Mouse (Mus musculus): ENCODE data around the gene Mpi. TPM values are rescaled to one million over a fixed set of nuclear protein-coding genes. Genes with fewer than 3 reads are reported as not detected.

Gene Mpi
- polyA plus RNA-seq, 1 experiment from 2014 or later, result 61.7 TPM

DNA sequence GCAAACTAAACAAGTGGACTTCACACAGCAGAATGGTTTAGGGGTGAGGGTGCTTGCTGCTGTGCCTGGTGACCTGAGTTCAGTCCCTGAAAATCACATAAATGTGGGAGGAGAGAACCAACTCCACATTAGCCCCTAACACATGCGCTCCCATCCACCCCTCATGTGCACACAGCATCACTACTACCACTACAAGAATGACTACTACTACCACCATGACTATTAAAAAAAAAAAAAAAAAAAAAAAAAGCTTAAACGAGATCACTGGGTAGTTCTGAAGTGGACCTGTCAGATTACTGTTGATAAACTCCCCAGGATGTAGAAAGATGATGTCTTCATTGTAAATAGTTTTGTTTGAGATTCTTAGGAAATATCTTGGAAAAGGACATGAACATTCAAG lies 7.0 kb upstream of the Mpi start:
- 0 out of 2 replicates have a peak, but pooled peaks cover 3% of the 10 kb centered on the region for H3K36me3 ChIP-seq (replicated peaks)
- WGBS, result 71% methylated on average over 2 of the region's 2 CpGs

DNA sequence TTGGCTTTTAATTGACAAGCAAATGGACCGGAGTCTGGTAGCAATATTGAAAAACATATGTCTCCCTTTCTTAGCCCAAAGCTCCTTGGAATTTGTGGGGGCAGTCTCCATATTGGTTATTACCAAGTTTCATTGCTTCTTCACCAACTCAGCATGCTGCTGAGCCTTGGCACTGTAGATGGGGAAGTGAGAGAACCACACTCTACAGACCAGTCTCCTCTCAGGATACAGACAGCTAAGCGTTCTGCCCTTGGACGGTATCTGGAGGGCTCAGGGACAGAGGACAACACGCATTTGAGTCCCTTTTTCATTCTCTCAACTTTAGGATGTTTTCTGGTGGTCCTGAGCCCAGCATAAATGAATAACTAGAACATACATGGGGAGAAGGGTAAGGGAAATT lies 6.1 kb upstream of the Mpi start:
- no peak overlapping the region for H3K4me3 ChIP-seq
- WGBS, result 84% methylated on average over 4 of the region's 4 CpGs
- no peaks in the 10 kb centered on the region for H3K9me3 ChIP-seq
- H3K27me3 ChIP-seq (replicated peaks; ENCODE audit: low read depth, poor library complexity, severe bottlenecking), result no peaks in the 10 kb centered on the region
- DNase-seq (ENCODE audit: low spot score), result no peak
- no peak overlapping the region for H3K27ac ChIP-seq (replicated peaks)
- 0 out of 2 replicates have a peak, but pooled peaks cover 3% of the 10 kb centered on the region for H3K36me3 ChIP-seq (replicated peaks)
- H3K4me1 ChIP-seq, result peaks cover 33% of the 10 kb centered on the region

More for the DNA sequence above, 7.0 kb upstream of the Mpi start:
- DNase-seq (ENCODE audit: low spot score), result no peak
- Histone ChIP-seq H3K4me3 (no peak overlapping the region), H3K9me3 (no peaks in the 10 kb centered on the region), H3K4me1 (peaks cover 26% of the 10 kb centered on the region), H3K27me3 (replicated peaks; ENCODE audit: low read depth, poor library complexity, severe bottlenecking) (no peaks in the 10 kb centered on the region), H3K27ac (replicated peaks) (no peak overlapping the region)

DNA sequence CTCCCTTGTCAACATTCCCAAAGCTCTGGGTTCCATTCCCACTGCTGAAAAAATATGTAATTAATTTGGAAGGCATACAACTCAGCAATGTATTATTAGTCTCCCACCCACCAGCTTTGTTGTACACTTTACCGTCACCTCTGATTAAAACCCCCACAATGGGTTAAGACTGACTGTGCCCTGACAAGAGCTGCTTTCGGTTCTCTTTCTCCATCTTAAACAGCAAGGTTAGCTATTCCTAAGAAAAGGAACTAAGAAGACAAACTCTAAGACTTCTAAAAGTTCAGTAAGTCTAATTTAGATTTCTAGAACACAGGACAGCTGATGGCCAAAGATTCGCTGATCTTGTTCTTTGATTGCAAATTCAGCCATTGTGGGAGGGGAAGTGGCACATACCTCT lies 4.7 kb upstream of the Mpi start:
- H3K9me3 ChIP-seq, result no peaks in the 10 kb centered on the region
- H3K27ac ChIP-seq (replicated peaks), result no peak overlapping the region
- H3K27me3 ChIP-seq (replicated peaks; ENCODE audit: low read depth, poor library complexity, severe bottlenecking), result no peaks in the 10 kb centered on the region
- no peak for DNase-seq (ENCODE audit: low spot score)
- WGBS, result 82% methylated on average over 3 of the region's 3 CpGs
- no peak overlapping the region for H3K4me3 ChIP-seq
- peaks cover 27% of the 10 kb centered on the region for H3K4me1 ChIP-seq
- no peaks in the 10 kb centered on the region for H3K36me3 ChIP-seq (replicated peaks)

DNA sequence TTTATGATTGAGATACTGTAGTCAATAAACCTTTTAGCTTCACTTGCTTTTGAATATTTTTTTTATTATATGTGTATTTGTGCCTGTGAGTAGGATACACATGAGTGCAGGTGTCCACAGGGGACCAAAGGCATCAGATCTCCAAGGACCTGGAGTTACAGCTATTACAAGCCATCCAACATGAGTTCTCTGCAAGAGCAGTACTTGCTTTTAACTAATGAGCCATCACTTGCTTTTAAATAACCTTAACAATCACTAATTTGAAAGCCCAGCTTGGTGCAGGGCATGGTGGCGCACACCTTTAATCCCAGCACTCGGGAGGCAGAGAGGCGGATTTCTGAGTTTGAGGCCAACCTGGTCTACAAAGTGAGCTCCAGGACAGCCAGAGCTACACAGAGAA lies 2.2 kb upstream of the Mpi start:
- Histone ChIP-seq H3K27ac (replicated peaks) (no peak overlapping the region), H3K9me3 (no peaks in the 10 kb centered on the region), H3K4me3 (no peak overlapping the region), H3K36me3 (replicated peaks) (peaks cover 11% of the 10 kb centered on the region), H3K4me1 (peaks cover 16% of the 10 kb centered on the region), H3K27me3 (replicated peaks; ENCODE audit: low read depth, poor library complexity, severe bottlenecking) (no peaks in the 10 kb centered on the region)
- DNase-seq (ENCODE audit: low spot score), result no peak
- WGBS, result 47% methylated on average over 3 of the region's 3 CpGs

DNA sequence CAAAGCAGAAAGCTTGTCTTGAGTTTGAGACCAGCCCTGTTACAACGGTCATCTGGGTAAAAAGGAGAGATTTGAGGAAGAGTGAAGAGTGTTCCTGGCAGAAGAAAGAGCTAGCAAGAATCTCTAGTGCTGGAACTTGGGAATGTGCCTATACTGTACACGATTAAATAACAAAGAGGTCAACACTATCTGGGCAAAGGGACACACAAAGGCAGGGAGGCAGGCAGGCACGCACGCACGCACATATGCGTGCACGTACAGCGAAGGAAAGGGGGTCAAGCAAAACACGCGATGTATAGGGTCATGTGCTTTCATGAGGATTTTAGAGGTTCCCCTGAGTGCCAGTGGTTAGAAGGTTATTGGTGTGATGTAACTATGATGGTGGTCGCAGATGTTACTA lies 556 bp upstream of the Mpi start:
- H3K4me3 ChIP-seq, result no peak overlapping the region; the same call in 1 of the 2 replicates
- H3K9me3 ChIP-seq, result no peaks in the 10 kb centered on the region
- DNase-seq (ENCODE audit: low spot score), result no peak
- peaks cover 16% of the 10 kb centered on the region for H3K4me1 ChIP-seq
- peaks cover 28% of the 10 kb centered on the region for H3K36me3 ChIP-seq (replicated peaks)
- H3K27me3 ChIP-seq (replicated peaks; ENCODE audit: low read depth, poor library complexity, severe bottlenecking), result no peaks in the 10 kb centered on the region
- WGBS, result 74% methylated on average over 11 of the region's 11 CpGs
- no peak overlapping the region; the same call in 1 of the 2 replicates for H3K27ac ChIP-seq (replicated peaks)

DNA sequence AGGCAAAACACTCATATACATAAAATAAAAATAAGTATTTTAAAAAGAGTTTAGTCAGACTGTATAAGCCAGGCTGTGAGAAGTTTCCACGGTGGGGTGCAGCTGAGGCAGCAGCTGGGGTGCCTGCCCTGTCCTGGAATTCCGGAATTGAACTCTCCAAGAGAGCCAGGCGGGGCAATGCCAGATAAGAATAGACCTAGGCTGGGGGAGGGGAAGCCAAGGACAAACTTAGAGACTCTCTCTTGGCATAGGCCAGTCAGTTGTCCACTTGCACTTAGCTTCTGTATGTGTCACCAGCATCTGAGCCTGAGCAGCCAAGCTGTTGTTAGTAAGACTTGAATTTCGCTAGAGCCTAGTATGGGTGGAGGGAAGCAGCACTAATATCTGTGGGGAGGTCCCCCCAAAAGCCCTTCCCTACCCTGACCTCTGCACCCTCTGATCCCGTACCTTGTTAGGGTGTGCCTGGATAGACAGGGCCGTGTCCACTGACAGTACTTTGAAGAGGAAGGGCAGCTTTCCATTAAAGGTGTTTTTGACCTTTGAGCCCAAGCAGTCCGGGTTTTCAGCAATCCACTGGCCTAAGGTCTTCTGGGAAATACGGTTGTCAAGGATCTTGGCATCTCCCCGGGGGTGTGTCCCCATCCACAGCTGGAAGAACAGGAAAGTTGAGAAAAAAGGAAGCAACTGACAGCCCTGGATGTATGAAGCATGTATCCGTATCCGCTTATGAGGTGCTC lies 2.3 kb downstream of the Mpi start:
- WGBS, result 88% methylated on average over 11 of the region's 11 CpGs
- H3K27ac ChIP-seq (replicated peaks), result no peak overlapping the region
- DNase-seq (ENCODE audit: low spot score), result no peak
- H3K9me3 ChIP-seq, result no peaks in the 10 kb centered on the region
- peaks cover 16% of the 10 kb centered on the region for H3K4me1 ChIP-seq
- peaks cover 55% of the 10 kb centered on the region for H3K36me3 ChIP-seq (replicated peaks)
- no peak overlapping the region for H3K4me3 ChIP-seq
- H3K27me3 ChIP-seq (replicated peaks; ENCODE audit: low read depth, poor library complexity, severe bottlenecking), result no peaks in the 10 kb centered on the region

DNA sequence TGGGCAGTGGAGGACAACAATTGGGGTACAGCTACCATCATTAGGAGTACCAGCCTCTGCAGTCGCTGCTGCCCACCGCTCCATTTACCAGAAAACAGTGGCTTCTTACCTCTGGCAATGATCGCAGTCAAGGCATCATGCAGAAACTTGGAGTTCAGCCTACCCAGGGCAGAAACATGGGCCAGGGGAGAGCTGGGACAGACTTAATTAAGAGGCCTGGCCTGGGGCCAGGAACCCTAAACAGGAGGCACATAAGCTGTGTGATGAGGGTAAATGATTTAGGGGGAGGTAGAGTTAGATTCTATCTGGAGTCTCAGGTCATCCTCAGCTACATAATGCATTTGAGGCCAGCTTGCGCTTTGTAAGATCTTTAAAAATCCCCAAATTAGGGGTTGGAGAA lies 3.4 kb downstream of the Mpi start:
- H3K4me1 ChIP-seq, result peaks cover 13% of the 10 kb centered on the region
- H3K4me3 ChIP-seq, result no peak overlapping the region
- H3K27me3 ChIP-seq (replicated peaks; ENCODE audit: low read depth, poor library complexity, severe bottlenecking), result no peaks in the 10 kb centered on the region
- DNase-seq (ENCODE audit: low spot score), result no peak
- H3K27ac ChIP-seq (replicated peaks), result no peak overlapping the region
- peaks cover 66% of the 10 kb centered on the region for H3K36me3 ChIP-seq (replicated peaks)
- WGBS, result 95% methylated on average over 4 of the region's 4 CpGs
- H3K9me3 ChIP-seq, result no peaks in the 10 kb centered on the region

DNA sequence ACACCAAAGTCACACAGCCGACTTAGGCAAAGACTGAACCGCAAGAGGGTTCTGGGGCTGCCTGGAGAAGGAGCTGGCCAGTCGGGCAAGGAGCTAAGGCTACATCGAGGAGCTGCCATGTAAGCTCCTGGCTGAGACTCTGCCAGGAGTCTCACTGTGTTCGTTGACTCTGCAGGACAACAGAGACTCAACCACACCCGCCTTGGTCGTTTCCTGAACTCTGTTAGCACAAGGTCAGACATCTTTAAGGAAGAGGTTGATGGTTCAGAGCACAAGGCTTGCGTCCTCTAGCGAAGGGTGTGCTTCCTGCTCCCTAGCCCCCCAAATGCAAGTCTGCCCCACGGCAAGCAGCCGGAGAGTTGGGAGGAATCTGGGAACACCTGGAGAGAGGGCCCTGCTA lies 4.7 kb downstream of the Mpi start:
- WGBS, result 92% methylated on average over 11 of the region's 11 CpGs
- H3K36me3 ChIP-seq (replicated peaks), result peaks cover 80% of the 10 kb centered on the region
- no peaks in the 10 kb centered on the region for H3K27me3 ChIP-seq (replicated peaks; ENCODE audit: low read depth, poor library complexity, severe bottlenecking)
- no peak overlapping the region for H3K27ac ChIP-seq (replicated peaks)
- DNase-seq (ENCODE audit: low spot score), result no peak
- peaks cover 7% of the 10 kb centered on the region for H3K4me1 ChIP-seq
- no peaks in the 10 kb centered on the region for H3K9me3 ChIP-seq
- no peak overlapping the region for H3K4me3 ChIP-seq

DNA sequence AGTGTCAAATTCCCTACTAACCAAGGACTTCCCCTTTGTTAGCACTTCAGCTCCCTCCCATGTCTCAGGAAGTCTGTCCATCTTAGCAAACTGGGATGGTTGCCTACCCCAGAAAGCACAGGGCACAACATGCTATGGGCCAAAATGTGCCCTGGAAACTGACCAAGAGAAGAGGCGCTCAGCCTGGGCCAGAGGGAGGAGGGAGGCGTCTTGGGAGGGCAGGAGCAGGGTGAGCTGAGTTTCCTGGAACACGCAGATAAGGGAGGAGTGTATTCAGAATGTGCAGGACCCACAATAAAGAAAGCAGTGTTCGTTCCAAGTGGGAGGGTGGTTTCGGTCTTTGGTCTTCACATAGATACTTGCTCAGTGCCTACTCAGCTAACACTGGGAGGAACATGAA lies 5.3 kb downstream of the Mpi start:
- no peak for DNase-seq (ENCODE audit: low spot score)
- H3K36me3 ChIP-seq (replicated peaks), result peaks cover 85% of the 10 kb centered on the region
- H3K27me3 ChIP-seq (replicated peaks; ENCODE audit: low read depth, poor library complexity, severe bottlenecking), result no peaks in the 10 kb centered on the region
- H3K27ac ChIP-seq (replicated peaks), result no peak overlapping the region
- 86% methylated on average over 5 of the region's 5 CpGs for WGBS
- H3K9me3 ChIP-seq, result no peaks in the 10 kb centered on the region
- no peak overlapping the region for H3K4me3 ChIP-seq
- H3K4me1 ChIP-seq, result peaks cover 7% of the 10 kb centered on the region

DNA sequence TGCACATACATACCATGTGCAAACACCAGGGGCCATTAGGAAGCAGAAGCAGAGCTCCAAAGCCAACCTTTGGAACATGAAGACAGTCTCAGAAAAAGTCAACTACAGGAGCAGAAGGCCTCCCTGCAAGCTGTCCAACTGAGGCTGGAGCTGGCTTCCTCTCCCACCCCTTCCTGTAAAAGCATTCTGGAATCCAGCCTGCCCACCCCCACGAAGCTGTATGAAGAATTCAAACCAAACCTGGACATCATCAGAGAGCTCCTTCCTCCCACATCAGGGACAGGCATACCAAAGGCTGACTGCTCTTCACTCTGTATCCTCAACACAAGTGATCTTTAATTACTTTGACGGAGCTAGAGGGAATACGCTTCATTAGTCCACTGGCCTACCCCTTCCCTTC lies 8.6 kb downstream of the Mpi start:
- no peak overlapping the region for H3K27ac ChIP-seq (replicated peaks)
- no peak overlapping the region for H3K4me3 ChIP-seq
- WGBS, result 86% methylated on average over 3 of the region's 3 CpGs
- DNase-seq (ENCODE audit: low spot score), result no peak
- H3K9me3 ChIP-seq, result no peaks in the 10 kb centered on the region
- peaks cover 97% of the 10 kb centered on the region for H3K36me3 ChIP-seq (replicated peaks)
- H3K27me3 ChIP-seq (replicated peaks; ENCODE audit: low read depth, poor library complexity, severe bottlenecking), result no peaks in the 10 kb centered on the region
- H3K4me1 ChIP-seq, result peaks cover 3% of the 10 kb centered on the region

DNA sequence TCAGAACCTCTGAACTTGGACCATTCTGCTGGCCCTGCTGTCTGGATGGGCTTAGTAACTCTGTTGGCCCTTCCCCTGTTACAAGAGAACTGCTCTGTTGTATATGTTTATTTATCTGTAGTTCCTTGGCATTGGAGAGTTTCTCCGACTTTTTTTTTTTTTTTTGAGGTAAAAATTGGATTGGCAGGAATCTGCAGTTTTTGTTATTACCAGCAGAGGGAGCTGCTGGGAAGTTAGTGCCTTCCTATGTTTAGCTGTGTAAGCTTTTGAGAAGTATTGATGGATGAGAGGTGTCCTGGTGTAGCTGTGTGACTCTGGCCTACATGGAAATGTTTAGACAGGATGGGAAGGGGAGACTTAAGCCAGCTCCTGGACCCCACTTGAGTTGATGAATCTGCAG lies 11.3 kb downstream of the Mpi start:
- Histone ChIP-seq H3K9me3 (no peaks in the 10 kb centered on the region), H3K4me3 (no peak overlapping the region), H3K4me1 (peaks cover 22% of the 10 kb centered on the region), H3K27me3 (replicated peaks; ENCODE audit: low read depth, poor library complexity, severe bottlenecking) (no peaks in the 10 kb centered on the region), H3K36me3 (replicated peaks) (peaks cover 75% of the 10 kb centered on the region), H3K27ac (replicated peaks) (no peak overlapping the region)
- WGBS, result 28% methylated on average over 1 of the region's 1 CpGs
- DNase-seq (ENCODE audit: low spot score), result peak; percentile 39

DNA sequence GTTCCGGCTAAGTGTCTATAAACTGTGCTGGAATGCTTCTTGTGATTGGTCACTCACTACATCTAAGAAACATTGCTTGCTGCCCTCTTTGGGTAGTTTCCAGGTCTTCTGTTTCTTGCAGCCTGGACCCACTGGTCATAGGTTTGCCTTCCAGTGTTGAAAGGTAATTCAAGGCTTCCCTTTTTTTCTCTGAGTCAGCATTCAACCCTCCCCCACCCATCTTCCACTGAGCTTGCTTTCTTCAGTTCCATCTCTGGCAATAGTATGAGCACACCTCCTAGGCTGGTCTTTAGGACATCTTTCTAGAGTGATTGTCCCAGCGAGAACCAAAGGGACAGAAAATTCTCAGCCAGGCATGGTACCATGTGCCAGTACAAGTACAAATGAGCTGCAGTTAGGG lies 13.0 kb downstream of the Mpi start:
- no peak overlapping the region for H3K4me3 ChIP-seq
- DNase-seq (ENCODE audit: low spot score), result no peak
- no peaks in the 10 kb centered on the region for H3K27me3 ChIP-seq (replicated peaks; ENCODE audit: low read depth, poor library complexity, severe bottlenecking)
- H3K27ac ChIP-seq (replicated peaks), result no peak overlapping the region
- peaks cover 61% of the 10 kb centered on the region for H3K36me3 ChIP-seq (replicated peaks)
- WGBS, result 84% methylated on average over 2 of the region's 2 CpGs
- no peaks in the 10 kb centered on the region for H3K9me3 ChIP-seq
- H3K4me1 ChIP-seq, result peaks cover 22% of the 10 kb centered on the region

DNA sequence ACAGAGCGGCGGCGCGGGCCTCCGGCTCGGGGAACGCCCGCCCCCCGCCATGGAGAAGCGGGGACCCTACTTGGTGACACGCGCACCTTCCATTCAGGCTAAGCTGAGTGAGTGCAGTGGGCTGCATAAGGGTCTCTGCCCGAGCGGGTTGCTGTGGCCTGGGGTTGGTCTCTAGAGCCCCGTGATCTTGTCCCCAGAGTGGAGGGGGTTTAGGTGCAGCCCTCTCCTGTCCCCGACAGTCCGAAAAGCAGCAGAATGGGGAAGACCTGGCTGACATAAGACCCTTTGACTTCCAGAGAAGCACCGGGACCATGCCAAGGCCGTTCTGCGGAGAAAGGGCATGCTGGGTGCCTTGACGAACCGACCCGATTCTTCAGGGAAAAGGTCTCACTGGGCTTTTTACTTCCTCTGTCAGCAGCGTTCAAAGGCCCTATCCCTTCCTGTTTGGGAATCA lies 14.8 kb downstream of the Mpi start:
- WGBS, result under 1% methylated on average over 24 of the region's 24 CpGs
- H3K27ac ChIP-seq (replicated peaks), result peak overlapping the region; percentile 94
- H3K4me1 ChIP-seq, result peaks cover 22% of the 10 kb centered on the region
- DNase-seq (ENCODE audit: low spot score), result no peak
- H3K27me3 ChIP-seq (replicated peaks; ENCODE audit: low read depth, poor library complexity, severe bottlenecking), result no peaks in the 10 kb centered on the region
- peak overlapping the region; percentile 90 for H3K4me3 ChIP-seq
- peaks cover 60% of the 10 kb centered on the region for H3K36me3 ChIP-seq (replicated peaks)
- no peaks in the 10 kb centered on the region for H3K9me3 ChIP-seq

All from embryonic facial prominence, embryonic 10.5 days (tissue).